Mouse (Mus musculus) thymus, adult 18-20 months (tissue): Measurements from ENCODE around the gene Inpp5d.
A peak's percentile ranks its signal among the peaks of the same experiment; 100 is the strongest.
"Not testable (repeated sequence)": the region's sequence is repeated elsewhere in the genome, so short reads cannot be mapped to it uniquely, and the experiment has no call there.

ENCODE experiments used
- DNase-seq, 2 experiments: peaks; one replicate each; pipeline ENCODE4 v3.0.0; 2022; ENCODE audit warnings: mixed read lengths in 2 of 2

Inpp5d gene

DNA sequence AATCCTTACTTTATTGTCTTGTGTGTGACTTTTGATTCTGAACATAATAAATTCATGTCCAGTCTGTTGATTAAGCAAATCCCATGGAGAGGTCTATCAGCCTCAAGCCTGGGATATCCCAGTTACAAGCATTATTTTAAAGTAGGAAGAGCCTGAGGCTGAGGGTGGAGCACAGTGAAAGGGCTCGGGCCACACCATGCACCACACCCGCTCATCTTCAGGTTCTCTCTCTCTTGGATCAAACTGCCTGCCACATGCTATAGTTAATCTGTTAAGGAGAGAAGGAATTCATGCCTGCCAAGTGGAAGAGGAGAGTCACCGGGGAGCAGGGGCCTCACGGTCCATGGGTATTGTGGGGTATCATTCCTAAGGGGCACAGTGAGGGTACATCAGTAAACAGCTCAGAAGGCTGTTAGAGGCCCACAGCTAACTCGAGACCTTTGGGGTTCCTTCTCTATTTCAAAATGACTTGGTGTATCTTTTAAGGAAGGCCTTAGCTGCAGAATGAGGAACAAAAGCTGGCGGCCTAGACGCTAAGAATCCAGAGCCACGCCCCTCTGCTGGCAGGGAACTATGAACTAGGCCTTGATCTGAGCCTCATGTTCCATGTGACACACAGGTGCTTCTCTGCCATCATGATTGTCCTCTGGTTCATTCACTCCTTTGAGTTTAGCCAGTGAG is 39.0 kb downstream of the Inpp5d start:
- peak; percentile 52 to 67 for DNase-seq

DNA sequence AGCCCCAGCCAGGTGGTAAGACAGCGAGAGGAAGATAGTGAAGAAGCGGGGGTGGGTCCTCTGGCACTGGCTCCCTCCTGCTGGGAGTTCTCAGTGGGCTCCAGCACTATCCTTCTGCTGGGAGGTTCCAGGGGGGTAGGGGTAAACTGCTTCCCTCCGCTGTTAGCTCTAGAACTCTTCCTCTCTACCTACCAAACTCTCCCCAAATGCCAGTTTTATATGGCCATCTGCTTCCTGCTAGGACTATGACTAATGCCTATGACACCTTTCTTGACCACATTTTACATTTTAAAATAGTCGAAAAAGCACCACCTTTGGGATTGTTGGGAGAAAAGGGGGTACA is 39.5 kb downstream of the Inpp5d start:
- DNase-seq = no peak

DNA sequence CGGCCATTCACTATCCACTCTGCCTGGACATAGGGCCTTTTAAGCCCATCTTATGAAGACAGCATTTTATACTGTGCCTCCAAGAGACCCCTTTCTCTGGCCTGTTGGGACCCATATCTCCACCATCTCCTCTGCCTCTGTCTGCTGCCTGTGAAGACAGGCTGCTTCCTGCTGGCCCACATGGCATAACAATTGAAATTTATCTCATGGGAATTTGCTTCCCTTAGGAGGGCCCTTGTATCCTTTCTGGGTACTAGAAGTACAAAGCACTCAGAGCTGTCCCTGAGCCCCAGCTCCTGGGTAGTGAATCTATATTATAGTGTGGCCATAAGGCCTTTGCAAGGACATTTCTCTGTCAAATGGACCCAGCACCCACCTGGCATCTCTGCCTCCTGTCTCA is 40.6 kb downstream of the Inpp5d start:
- no peak for DNase-seq

DNA sequence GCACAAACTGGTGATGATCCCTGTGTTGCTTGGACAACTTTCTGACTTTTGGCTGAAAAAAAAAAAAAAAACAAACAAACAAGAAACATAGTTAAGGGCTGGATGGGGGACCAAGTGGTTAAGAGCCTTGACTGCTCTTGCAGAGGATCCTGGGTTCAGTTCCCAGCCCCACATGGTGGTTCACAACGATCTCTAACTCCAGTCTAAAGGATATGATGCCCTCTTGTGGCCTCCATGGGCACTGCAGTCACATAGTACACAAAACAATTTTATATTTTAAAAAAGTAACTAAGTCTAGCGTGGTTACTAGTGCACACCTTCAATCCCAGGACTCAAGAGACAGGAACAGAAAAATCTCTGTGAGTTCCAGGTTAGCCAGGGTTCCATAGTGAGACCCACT is 43.9 kb downstream of the Inpp5d start:
- no peak for DNase-seq

DNA sequence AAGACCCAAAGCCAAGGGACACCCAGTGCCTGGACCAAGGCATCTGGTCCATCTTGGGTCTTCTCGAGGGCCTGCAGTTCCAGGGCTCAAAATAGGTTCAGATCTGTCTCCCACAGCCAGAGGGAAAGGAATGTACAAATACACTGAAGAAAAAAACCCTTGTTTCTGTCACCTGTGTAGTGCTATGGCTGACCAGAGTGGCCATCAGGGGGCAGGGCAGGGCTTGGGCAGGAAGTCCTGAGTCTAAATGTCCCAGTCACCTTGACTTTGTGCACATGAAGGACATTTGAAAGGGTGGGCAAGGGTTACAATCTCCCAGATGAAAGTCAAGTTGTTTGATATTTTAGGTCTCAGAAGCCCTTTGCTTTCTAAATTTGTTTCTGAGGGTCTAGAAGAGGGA is 46.9 kb downstream of the Inpp5d start:
- DNase-seq = no peak

DNA sequence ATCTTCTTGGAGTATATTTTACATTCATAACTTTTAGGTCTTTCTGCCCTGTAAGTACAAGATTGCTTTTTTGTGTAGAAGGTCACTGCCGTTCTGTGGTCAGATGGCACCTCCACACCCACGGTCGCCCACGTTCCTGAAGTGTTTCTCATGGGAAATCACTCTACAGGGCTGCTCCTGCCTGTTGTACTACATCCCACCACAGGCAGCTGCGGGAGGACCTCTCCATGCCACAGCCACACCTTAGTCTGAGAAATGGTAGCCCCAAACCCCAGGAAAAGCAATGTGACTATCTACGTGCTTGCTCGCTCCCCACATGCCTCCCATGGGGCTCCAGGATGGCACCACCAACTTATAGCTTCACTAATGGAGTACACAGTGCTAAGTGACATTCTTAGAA is 48.2 kb downstream of the Inpp5d start:
- DNase-seq = no peak

DNA sequence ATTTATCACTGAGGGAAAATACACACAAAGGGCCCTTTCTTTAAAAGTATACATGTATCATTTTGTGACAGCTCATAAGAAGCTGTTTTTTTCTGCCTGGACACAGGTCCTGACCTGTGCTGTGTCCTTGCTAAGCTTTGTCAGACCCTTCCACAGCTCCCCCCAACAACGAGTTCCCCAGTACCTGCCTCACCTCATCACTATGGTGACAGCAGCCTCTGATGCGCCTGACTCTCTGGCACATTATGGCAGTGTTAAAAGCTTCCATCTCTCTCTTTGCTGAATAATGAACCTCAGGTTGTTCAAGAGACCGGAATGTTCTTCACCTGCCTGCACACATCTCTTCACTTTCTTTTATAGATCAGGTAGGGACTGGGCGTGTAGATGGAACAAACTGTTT is 51.4 kb downstream of the Inpp5d start:
- no peak for DNase-seq

DNA sequence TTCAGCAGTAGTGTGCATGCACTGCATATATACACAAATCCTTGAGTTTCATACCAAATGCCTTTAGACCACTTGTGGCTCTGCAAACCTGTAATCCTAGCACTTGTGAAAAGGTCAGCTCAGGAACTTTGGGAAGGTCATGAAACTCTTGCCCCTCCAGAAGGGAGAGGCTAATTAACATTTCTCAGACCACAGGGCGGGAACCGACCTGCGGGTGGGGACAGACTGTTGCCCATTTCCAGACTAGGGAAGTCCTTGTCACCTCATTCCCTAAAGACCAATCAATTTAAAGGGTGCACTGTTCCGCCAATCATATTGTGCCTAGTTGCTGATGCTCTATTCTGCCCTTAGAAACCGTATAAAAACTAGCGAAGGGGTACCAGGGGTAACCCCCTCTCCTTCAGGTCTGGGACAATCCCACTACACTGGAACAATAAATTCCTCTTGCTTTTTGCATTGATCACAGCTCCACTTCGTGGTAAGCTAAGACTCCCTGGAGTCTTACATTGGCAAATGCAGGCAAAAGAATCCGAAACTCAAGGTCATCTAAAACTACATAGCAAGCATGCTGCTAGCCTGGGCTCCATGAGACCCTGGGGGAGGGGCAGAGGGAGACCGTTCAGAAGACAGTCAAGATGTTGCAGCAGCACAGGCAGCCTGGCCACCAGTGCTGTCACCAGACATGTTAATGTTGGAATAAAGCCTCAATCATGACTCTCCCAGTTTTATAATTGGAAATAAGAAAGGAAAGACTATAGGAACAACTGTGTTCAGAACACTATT is 53.9 kb downstream of the Inpp5d start:
- no peak for DNase-seq

DNA sequence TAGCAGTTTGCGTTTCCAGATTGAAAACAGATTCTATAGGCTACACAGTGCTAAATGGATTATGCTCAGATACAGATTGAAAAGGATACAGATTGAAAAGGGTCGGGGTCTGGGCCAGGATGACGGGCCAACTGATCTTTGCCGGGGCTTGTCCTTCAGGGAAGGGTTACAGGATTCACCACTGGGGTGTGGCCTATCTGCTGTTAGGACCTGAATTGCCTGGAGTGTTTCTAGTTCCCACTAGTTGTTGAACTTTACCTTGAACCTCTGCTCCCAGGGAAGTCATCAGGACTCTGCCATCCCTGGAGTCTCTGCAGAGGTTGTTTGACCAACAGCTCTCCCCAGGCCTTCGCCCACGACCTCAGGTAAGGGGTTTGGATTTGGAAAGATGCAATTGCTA is 55.9 kb downstream of the Inpp5d start:
- DNase-seq = no peak

DNA sequence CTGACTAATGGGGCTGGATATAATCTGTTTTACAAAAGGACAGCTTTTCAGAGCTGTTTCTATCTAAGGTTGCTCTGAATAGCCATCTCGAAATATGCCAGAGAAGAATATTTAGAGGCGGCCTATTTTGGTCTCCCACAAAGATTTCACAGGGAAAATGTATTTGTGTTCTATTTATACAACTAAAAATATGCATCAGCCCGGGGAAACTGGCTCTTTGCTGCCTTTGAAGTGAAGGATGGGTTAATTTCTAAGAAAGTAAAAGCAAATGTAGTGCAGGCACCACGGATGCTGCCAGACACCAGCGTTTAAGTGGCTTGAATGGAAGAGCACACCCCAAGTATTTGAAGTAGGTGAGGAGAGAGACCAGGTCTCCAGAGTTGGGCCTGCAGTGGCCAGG is 59.0 kb downstream of the Inpp5d start:
- DNase-seq = no peak

DNA sequence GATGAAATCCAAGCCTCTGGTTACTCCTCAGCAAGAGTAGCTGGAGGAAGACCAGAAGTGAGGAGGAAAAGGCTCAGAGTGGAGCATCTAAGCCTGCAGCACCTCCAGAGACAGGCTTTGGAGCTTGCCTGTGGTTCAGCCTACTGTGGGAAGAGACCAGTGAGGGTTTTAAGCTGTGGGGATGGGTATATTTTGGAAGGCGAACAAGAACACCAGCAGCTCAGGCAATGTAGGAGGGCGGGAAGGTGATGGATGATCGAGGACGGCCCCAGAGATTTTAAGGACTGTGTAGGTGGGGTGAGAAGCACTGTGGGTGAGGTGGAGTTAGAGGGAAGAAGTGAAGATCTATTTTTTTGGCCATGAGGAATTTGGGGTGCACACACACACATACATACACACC is 60.8 kb downstream of the Inpp5d start:
- DNase-seq = no peak

DNA sequence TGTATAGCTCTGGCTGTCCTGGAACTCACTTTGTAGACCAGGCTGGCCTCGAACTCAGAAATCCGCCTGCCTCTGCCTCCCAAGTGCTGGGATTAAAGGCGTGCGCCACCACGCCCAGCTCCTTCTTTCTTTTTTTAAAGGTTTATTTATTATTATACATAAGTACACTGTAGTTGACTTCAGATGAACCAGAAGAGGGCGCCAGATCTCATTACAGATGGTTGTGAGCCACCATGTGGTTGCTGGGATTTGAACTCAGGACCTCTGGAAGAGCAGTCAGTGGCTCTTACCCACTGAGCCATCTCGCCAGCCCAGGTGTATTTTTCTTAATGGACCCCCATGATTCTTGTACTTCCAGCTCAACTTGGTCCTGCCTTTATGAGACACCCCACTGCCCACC is 62.4 kb downstream of the Inpp5d start:
- DNase-seq = not testable (repeated sequence)

DNA sequence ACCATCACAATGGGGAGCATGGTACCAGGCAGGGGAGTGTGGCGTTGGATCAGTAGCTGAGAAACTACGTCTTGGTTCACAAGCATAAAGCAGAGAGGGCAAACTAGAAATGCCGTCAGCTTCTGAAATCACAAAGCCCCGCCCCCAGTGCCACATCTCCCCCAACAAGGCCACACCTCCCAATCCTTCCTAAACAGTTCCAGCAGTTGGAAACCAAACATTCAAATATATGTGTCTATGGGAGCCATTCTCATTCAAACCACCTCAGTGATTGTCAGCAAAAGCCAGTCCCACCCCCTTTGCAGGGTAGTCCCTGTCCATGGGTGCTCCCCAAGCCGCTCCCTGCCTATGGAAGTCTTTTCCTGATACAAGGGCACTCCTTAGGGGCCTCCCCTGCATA is 64.0 kb downstream of the Inpp5d start:
- no peak for DNase-seq

DNA sequence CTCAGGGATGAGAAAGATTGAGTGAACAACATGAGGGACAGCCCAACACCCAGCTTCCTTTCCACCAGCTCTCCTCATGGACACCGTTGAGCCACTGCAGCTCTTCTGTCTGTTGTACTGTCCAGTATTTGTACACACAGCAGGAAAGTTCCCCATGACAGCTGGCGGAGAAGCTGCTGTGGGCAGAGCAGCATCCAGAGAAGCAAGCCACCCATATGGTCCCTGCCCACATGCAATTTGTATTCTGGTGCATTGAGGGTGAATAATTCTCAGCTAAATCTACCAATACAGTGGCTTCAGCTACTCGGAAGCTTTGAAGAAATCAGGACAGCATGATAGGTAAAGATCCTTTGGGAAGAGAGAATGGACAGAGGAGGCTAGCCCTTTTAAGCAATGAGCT is 64.7 kb downstream of the Inpp5d start:
- DNase-seq = no peak

DNA sequence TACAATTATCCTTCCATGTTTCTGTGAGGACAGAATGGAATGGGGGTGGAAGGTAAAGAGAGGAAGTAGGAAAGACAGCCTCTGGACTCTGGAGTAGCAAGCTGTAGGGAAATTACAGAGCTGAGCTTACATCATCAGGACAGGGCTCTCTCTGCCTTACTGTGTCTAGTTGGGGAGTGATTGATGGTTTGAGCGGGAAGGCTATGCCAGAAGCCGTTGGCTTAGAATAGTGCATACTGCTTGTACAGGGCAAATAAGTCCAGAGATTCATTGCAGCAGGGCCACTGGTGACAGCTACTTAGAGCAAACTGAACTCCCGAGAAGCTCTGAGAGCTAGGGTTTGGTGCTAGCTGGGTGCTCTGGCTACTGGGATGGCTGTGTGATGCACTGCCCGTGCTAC is 66.2 kb downstream of the Inpp5d start:
- no peak for DNase-seq

DNA sequence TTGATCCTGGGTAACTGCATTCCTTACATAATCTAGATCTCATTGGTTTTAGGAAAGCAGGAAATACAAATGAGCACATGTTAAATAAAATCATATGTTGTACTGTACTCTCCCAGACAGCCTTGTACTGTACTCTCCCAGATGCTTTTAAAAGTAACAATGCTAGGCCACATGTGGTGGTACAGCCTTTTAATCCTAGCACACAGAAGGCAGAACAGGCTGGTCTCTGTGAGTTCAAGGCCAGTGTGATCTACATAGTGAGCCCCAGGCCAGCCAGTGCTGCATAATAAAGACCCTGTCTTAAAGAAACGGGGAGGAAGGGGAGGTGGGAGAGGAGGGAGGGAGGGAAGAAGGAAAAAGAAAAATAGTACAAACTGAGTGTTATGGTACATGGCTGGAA is 66.9 kb downstream of the Inpp5d start:
- DNase-seq = no peak

DNA sequence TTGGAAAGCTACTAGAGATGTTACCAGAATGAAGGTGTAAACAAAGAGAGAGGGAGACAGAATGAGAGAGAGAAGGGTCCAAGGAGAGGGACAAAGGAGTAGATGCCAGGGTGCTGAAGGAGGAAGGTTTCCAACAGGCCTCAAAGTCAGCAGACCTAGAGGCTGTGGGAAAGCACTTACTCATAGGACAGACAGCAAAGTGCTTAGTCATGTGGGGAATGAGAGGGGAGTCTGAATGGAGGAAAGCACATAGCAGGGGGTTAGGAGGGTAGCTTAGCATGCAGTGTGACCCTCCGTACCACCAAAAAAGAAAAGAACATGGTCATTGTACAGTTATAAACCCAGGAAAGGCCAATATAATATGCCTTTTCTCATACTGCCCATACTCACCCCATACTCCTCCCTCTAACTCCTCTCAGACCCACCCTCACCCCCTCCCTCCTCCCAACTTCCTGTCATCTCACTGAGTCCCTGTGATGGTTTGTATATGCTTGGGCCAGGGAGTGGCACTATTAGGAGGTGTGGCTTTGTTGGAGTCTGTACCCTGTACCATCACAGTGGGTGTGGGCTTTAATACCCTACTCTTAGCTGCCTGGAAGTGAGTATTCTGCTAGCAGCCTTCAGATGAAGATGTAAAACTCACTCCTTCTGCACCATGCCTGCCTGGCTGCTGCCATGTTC is 69.7 kb downstream of the Inpp5d start:
- DNase-seq = no peak

DNA sequence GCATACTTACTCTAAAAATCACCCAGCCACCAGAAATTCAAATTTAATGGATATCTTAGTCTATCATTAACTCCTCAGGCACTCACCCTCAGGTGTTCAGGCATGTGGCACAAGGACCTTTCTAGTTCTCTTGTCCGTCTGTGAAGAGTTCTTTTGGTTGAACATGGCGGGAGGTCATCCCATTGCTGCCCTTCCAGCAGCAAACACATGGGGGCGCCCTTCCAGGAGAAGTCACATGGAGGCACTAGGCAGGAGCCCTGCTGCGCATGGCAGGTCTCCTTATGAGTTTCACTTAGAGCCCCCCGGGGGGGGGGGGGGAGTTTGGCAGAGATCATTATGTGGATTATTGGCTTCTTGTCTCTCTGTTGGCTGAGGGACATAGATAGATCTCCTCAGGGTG is 76.2 kb downstream of the Inpp5d start:
- DNase-seq = peak in 1 of 2 experiments; percentile 15

DNA sequence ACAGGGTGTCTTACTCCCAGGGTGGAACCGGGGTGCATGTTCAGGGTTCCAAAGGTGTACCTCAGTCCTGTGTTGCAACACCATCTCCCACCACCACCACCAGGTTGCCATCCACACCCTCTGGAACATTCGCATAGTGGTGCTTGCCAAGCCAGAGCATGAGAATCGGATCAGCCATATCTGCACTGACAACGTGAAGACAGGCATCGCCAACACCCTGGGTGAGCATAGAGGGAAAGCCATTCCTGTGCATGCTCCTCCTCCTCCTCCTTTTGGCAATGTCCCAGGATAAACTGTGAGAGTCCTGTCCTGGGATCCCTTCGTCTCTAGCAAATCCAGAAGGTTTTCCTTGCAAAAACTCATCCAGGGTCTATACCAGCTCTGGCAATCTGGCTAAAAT is 77.9 kb downstream of the Inpp5d start:
- DNase-seq = no peak

DNA sequence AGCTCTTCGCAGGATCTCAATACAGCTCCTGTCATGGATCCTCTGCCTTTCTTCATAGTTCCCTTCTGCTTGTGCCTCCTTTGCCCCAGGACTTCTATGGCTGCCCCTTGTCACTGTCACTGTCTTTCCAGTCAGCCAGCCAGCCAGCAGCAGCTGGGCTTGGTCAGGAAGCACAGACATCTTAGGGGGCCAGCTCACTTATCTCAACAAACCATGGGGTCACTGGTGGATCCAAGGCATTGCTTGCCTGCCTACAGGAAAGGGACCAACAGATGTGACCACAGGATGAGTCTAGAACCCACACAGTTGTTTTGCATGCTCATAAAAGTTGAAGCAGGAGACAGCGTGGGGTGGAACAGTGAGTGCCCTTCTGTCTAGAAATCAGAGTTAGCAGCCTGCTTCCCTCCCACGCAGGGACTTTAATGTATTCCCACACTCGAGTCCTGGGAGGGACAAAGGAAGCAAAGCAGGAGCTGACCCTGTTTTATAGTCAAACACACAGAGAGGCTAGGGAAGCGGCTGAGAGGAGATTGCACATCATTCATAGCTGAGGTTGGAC is 79.9 kb downstream of the Inpp5d start:
- DNase-seq = no peak

DNA sequence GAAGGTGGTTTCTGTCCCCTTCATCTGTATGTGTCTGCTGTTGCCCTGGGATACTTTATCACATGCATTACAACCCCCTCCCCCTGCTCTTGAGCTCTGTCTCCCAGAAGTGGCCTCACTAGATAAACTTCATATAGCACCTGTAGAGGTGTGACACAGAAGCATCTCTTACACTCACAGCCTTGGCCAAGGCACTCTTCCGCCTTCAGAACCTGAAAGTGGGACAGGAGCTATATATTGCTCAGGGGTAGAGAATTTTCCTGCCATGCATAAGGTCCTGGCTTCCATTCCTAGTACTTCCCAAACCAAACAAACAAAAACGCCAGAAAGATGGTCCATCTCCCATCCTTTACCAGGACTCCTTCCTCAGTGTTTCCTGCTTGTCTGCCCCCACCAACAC is 84.1 kb downstream of the Inpp5d start:
- DNase-seq = no peak

DNA sequence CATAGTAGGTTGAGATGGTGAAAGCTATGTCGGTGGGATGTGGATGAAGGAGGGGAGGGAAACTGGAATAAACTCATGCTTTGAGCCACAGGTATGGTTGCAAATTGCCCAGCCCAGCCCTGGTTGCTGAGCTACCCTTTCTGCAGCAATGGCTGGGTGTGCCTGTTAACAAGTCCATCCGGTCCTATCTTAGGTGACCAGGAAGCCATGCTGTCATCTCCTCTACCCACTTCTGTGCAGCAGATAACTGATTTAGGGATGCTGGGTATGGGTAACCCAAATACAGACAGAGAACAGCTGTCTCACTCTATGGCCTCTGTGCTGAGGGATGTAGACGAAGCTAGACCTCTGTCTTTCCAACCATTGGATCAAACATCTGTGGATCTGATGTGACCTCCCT is 86.2 kb downstream of the Inpp5d start:
- DNase-seq = no peak

DNA sequence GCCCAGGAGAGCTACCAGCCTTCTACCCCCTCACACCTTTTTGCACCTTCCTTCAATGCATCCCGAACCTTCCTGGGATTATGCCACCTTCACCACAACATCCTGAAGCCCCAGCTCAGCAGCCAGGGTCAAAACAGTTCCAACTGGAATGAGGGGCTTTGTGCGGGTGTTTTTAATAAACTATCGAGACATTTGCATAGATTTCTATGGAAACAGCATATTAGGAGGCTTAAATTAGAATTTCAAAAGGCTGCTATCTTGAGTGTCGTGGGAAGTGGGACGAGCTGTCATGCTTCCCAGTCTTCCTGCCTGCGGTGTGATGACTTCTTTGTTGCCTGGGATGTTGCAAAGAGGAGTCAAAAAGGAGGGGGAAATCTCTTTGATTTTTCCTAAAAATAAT is 88.9 kb downstream of the Inpp5d start:
- DNase-seq = no peak

DNA sequence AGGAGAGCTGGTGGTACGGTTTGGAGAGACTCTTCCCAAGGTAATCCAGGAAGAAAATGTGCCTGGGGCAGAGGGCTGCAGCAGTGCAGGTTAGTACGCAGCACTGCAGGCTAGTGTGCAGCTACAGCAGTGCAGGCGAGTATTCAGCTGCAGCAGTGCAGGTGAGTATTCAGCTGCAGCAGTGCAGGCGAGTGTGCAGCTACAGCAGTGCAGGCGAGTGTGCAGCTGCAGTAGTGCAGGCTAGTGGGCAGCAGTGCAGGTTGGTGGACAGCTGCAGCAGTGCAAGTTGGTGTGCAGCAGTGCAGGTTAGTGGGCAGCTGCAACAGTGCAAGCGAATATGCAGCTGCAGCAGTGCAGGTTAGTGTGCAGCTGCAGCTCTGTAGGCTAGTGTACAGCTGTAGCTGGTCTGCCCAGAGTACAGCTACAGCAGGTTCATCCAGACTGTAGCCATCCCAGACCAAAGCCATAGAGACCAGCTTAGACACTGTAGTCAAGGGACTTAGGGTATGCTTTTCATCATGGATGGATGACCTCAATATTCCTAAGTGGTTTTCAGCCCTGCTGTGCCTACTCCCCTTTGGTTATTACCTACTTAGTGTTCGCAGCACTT is 89.7 kb downstream of the Inpp5d start:
- DNase-seq = no peak
